Mouse (Mus musculus) thymus, postnatal 25 days (tissue): ENCODE measurements at regions not wholly inside any gene's neighbourhood (a gene's known extent, or its start where the extent isn't known, plus 50 kb on each side); places are given as distances from the start of the nearest gene placed in this dataset.
"Not testable (repeated sequence)": the region's sequence is repeated elsewhere in the genome, so short reads cannot be mapped to it uniquely, and the experiment has no call there.

Experiments
- DNase-seq: peaks from one replicate; pipeline ENCODE4 v3.0.0; 2022

DNA sequence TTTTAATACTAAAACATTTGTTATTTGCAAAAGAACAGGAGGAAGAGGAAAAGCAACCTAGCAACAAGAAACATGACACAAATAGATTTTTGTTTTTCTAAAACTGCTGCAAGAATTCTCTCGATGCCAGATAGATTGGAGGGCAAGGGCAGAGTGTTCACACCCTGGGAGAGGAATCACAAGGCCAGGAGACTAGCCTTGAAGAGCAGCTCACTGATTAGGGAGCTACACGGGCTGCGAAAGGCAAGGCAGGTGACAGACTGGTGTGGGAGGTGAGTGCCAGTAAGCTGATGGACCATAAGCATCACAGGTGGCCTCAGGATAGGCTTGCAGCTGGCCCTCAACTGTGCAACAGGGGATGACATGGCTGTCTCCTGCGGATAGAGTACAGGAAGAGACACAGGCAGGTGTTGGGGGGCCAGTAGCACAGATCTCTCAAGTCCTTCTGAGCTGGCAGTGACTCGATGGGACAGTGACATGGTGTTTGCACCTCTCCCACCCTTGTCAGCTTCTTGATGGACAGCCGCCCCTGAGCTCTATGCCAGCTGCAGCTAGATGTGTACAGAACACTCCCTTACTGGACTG, 102.0 kb upstream of the Abca1 start:
- no peak for DNase-seq

DNA sequence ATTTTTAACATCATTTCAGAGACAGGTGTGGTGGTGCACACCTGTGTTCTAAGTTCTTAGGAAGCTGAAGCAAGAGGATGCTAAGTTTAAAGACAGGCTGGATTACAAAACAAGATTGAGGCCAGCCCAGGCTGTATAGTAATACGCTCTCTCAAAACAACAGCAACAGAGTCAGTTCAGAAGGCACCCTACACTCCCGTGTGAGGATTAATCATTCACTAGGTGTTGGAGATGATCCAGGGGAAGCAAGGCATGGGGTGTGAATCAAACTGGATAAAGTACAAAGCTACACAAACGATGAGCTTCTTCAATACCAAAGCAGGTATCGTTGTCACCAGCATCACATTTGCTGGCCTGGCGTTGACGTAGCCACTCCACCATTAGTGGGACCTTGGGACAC, 99.3 kb upstream of the Abca1 start:
- DNase-seq, result no peak

- no peak for DNase-seq
These were observed 97.3 kb upstream of the Abca1 start for GRCm38 (mm10) chr4:53256996-53257395.

- DNase-seq, result no peak
These were observed 94.8 kb upstream of the Abca1 start for GRCm38 (mm10) chr4:53254483-53254882.

DNA sequence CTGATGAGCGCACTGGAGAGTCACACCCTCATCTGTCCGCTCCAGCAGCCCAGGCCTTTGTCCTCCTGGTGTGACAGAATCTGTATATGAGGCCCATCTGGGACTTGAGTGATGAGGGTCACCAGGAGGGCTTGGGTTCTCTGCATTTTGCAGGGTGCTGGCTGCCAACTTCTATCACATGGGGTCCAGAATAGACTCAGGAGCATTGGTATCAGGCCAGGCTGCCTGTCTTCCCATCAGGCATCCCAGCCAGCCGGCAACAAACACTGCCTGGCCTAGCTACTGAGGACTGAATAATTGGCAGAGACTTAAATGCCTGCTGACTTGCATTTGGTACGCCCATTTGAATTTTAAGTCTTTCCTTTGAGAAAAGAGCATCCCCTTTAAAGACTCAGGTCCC, 94.0 kb upstream of the Abca1 start:
- no peak for DNase-seq

GRCm38 (mm10) chr4:53250325-53250724, 90.6 kb upstream of the Abca1 start:
- no peak for DNase-seq

DNA sequence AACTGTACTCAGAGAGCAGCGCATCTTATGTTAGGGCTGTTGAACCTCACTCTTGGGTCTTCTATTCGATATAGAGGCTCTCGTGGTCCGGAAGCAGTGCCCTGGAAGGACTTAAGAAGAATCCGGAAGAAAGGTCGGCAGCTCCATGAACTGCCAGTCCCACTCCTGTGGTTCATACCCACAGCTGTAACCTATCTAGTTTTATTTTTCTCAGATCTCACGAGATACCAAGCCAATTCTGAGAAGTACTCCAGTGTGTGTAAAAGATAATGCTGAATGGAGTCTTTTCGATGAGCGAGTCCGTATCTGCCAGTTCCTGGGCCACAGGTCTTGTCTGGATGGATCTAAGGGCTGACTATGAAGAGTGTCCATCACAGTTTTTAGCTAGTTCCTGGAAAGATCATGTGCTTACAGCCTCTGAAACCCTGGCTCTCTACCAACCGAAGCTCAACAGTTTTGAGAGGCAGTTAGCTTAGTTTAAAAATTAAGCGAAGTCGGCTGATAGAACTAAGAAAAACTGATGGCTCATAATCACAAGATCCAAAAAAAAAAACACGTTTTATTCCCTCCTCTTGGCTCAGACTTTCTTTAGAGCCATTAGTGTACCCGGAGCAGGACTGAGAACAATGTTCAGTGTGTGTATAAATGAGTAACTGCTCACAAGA, 86.5 kb upstream of the Abca1 start:
- DNase-seq, result no peak

DNA sequence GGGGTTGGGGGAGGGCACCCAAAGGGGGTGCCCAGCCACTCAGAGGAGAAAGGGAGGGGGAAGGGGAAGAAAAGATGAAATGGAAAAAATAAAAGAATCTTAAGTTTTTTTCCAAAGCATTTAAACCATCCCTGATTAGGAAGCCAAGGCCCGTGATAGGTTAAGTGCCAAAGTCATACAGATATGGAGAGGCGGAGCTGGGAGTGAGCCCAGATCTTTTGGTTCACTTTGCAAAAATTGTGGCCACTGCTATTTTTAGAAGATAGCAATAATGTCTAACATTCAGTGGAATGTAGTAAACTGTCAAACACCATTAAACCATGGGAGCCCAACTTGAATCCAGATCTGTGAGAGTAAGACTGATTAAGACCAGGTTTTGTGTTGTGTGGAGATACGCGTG, 85.9 kb upstream of the Abca1 start:
- DNase-seq, result no peak

DNA sequence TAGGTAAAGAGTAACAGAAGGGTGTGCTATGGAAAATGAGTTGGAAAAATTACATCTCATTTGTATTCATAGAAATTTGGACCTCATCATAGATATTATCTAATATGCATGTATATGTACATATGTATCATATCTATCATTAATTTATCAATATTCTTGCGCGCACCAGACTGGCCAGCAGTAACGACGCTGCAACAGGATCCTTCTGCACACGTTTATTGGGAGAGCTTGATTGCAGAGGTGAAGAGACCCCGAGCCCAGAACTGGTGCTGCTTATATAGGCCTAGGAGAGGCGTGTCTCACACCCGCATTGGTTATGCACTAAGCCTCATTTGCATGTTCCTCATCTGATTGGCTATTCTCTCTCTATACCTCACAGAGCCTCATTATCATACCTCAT, 83.8 kb upstream of the Abca1 start:
- DNase-seq, result not testable (repeated sequence)

GRCm38 (mm10) chr4:53239856-53240255, 80.2 kb upstream of the Abca1 start:
- peak; percentile 8 for DNase-seq

GRCm38 (mm10) chr4:53238314-53239259, 78.9 kb upstream of the Abca1 start:
- DNase-seq, result no peak

DNA sequence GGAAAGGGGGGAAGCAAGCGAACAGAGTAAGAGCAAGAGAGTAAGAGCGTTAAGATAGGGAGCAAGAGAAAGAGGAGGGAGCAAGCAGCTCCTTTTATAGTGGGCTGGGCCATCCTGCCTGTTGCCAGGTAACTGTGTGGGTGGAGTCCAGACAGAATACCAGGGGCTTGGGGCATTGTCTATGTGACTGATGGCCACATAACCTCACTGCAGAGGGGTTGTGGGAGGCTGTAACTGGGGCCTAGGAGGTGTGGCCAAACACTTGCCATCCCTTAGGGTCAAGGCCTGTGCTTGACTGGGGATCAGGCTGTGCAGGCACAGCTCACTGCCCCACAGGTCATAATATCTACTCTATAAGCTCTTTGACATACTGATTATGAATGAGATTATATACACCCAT, 76.2 kb upstream of the Abca1 start:
- no peak for DNase-seq

- no peak for DNase-seq
These were observed 72.7 kb upstream of the Abca1 start for GRCm38 (mm10) chr4:53232436-53232835.

GRCm38 (mm10) chr4:53231867-53232266, 72.2 kb upstream of the Abca1 start:
- no peak for DNase-seq

GRCm38 (mm10) chr4:53231046-53231445, 71.4 kb upstream of the Abca1 start:
- no peak for DNase-seq

DNA sequence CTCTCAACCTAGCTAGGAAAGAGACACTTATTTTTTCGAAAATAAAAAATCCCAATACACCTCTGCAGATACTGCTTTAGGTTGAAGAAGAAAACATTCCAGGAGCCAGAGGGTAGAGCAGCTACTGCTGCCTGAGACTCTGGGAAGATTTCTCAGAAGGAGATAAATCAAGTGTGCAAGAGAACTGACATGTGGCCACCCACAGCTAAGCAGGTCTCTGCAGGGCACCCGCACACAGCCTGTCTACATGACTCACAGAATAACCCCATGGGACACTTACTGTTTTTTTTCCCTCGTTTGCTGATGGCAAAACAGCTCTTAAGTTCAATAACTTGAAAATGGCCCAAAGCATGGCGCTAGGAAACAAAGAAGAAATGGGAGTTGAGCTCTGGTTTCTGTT, 68.7 kb upstream of the Abca1 start:
- DNase-seq, result no peak

DNA sequence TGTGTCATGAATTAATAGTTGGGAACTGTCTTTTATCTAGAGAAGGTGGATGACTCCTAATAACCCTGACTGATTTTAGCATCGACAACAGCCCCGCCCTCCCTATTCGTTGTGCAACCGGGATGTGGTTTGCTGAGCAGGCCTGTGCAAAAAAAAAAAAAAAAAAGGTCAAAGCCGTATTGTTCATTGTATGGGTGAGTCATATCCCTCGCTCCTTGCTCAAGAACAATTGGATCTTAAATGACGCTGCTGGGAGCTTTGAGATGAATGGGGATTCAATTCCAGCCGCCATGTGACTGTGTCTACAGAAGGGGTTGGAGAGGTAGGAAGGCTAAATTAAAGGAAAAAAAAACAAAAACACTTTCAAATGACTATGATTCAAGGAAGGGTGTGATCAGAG, 68.1 kb upstream of the Abca1 start:
- DNase-seq, result peak; percentile 11

- DNase-seq, result no peak
These were observed 67.4 kb upstream of the Abca1 start for GRCm38 (mm10) chr4:53227071-53227470.

DNA sequence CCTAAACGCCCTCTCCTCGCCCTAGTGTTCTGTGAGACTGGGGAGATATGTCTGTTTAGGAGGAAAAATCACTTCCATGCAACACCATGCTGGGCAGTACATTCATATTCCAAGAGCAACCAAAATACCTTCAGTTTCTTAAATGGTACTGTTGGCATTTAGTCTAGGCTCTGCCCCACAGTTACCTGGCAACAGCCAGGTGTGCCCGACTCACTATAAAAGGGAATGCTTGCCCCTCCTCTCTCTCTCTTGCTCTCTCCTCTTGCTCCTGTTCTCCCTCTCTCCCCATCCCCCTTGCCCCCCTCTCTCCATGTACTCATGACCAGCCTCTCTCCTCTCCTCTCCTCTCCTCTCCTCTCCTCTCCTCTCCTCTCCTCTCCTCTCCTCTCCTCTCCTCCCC, 66.7 kb upstream of the Abca1 start:
- DNase-seq, result no peak

- DNase-seq, result no peak
These were observed 63.7 kb upstream of the Abca1 start for GRCm38 (mm10) chr4:53223379-53223778.

GRCm38 (mm10) chr4:53220809-53221208, 61.1 kb upstream of the Abca1 start:
- DNase-seq, result no peak

GRCm38 (mm10) chr4:53219351-53219750, 59.7 kb upstream of the Abca1 start:
- DNase-seq, result no peak

DNA sequence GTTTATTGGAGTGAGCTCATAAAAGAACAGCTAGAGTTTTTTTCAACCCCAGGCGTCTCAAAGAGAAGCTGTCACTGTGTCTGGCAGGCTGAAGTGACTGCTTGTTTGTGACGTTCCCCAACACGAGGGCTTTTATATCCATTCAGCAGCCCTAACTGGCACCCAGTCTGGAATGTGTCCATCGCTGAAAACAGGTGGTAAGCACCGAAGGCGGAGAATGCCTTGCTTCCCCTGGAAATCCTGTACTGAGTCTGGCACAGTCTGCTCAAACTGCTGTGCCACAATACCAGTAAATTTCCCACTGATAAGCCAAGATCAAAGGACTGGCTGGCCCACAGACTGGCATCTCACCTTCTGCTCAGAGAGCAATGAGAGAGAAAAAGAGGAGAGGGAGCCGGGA, 59.1 kb upstream of the Abca1 start:
- DNase-seq, result no peak

- DNase-seq, result no peak
These were observed 58.6 kb upstream of the Abca1 start for GRCm38 (mm10) chr4:53218291-53218640.
